Mouse (Mus musculus): ENCODE data around the gene Lacc1.
A peak's percentile ranks its signal among the peaks of the same experiment; 100 is the strongest.
"Not testable (repeated sequence)": the region's sequence is repeated elsewhere in the genome, so short reads cannot be mapped to it uniquely, and the experiment has no call there.

Gene Lacc1

GRCm38 (mm10) chr14:77036226-77037046, at the start of gene Lacc1, which contains the start of gene Ccdc122:
TSS of gene Lacc1 (minus strand) at chr14:77036904.
TSS of gene Ccdc122 (plus strand) at chr14:77036772.
- peak; percentile 87 for DNase-seq (ENCODE audit: low read depth)

DNA sequence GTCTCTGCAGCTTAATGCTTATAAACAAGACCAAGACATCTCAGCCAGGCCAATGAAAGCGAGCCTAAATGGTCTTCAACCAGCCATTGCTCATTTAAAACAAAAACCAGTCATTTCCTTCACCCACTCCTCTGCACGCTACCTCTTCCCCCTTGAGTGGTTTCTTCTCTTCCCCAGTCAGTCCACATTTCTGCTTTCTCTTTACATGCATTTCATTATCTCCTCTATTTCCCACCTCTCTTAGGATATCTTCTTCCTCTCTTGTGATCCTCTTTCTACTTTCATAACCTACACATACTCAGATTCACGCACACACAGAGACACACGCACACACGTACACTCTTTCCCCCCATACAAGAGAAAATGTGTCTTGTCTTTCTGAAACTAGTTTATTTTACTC, 44.5 kb upstream of the Lacc1 start:
- no peak for DNase-seq (ENCODE audit: low read depth)

GRCm38 (mm10) chr14:77069361-77069760, 32.7 kb upstream of the Lacc1 start:
- no peak for DNase-seq (ENCODE audit: low read depth)

- DNase-seq (ENCODE audit: low read depth): no peak
Observed at GRCm38 (mm10) chr14:77053288-77053687, 16.6 kb upstream of the Lacc1 start.

DNA sequence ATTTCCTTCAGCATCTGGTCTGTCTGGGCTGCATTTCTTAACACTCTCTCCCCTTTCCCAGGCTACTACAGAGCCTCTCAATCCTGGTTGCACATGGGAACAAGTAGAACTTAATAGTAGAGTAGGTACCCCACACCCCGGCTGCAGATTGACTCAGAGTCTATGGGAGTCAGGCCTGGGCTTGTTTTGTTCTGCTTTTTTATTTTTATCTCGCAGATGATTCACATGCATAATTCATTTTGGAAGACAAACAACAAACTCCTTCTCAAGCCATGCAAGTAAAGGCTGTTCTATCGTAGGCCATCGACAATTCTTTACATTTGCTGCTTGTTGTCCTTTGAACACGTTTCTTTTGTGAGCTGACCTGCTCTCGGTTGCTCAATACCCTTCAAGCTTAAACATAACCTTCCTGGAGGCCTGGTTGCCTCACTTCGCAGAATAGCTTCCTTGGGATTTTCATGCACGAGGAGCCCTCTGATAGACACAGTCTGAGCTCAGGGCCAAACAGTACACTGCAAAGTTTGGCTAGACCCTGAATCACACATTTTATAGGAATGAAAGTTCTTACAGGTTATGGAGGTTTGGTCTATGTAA, 1.2 kb upstream of the Lacc1 start:
- DNase-seq (ENCODE audit: low read depth): no peak

DNA sequence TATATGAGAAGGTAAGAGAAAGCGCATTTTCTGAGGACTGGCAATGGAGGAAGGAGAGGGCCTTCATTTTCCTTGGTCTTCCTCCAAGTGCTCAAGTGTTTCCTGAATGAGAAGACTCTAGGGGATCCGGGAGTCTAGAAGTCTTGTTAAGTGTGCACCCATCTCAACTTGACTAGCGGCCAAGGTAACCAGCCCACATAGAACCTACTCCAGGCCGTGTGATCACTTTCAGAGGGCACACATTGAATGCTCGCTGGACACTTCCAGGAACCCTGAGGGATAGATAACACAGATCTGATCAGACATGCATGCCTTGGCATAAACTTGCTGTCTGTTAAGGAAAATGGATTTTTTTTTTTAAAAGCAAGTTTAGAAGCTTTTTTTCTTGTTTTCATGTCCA, 626 bp upstream of the Lacc1 start:
- peak; percentile 15 for DNase-seq (ENCODE audit: low read depth)

- DNase-seq (ENCODE audit: low read depth): no peak
Observed at GRCm38 (mm10) chr14:77034970-77035369, 1.7 kb downstream of the Lacc1 start.

DNA sequence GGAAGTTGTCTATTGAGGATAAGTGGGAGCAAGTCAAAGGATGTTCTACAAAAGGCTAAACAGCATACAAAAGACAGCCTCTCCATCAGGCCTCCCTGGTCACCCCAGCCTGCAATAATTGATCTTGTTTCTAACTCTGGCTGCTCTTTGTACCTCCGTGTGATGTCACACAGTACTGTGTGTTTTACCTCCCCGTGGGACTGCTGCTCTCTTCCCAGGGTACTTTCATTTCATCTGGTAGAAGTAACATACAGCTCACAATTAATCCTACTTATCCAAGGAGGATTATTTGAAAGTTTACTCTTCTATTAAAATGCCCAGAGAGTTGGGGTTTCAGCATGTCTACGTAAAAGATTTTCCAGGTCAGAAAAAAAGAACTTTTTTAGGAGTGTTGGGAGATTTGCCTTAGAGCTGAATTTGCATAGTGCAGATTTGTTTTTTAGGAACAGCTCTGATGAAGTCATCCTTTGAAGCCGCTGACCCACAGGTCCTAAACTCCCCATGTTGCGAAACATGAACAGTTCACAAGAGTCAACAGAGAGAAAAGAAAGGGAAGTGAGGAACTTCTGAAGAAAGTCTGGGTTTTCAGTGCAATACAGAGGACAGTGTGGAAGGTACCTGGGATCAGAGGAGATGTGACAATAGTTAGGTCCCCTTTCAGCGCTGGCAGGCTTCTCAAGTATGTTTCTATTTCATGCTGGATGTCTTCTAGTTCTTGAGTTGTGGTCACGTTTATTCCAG, 2.4 kb downstream of the Lacc1 start:
- no peak for DNase-seq (ENCODE audit: low read depth)

GRCm38 (mm10) chr14:77033391-77033790, 3.3 kb downstream of the Lacc1 start:
- DNase-seq (ENCODE audit: low read depth): no peak

- no peak for DNase-seq (ENCODE audit: low read depth)
Observed at GRCm38 (mm10) chr14:77032433-77032832, 4.3 kb downstream of the Lacc1 start.

DNA sequence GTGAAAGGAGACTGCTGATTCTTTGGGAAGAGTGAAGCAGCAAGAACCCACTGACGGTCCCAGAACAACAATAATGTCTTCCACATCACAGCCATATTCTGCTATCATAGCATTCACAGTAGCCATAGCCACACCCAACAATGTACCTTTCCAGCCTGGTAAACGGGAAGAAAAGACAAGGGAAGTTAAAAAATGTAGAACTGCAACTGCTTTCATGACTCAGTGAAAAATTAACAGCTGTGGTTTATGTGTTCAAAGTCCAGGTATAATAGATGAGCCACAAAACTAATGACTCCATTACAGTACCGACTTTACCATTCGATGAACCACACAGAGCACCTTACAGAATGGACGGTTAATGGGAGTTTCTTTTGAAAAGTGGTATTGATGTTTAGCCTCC, 5.9 kb downstream of the Lacc1 start:
- no peak for DNase-seq (ENCODE audit: low read depth)

DNA sequence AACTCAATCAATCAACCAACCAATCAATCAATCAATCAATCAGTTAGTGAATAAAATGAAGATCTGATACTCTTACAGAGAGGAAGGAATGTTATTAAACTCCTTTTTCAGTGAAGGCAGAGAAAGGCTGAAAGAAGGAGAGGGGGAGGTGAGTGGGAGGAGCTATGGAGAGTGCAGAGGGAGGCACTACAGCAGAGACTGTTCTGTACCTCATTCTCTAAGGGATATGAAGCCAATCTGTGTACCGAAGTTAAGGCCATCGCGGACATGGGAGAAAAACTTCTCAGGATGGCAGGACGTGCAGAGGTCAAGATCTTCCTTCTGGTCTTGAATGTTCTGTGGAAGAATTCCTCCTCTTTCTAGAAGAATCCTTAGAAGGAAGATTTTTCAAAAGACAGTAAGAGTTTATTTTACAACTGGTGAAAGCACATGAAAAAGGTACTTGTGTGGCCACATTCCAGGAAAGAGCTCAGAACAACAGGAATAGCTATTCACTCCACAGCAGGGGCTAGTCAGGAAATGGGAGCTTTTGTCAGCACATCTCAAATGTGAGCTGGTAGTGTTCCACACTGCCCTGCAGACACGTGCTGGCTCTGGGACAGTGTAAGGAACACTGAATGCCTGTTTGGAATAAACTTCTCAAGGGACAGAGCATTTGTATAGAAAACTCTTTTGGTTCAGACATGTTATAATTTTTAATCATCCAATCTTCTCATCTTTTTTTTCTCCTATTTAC, 7.2 kb downstream of the Lacc1 start:
- DNase-seq (ENCODE audit: low read depth): no peak

- DNase-seq (ENCODE audit: low read depth): no peak
Observed at GRCm38 (mm10) chr14:77024499-77024898, 12.2 kb downstream of the Lacc1 start.

- no peak for DNase-seq (ENCODE audit: low read depth)
Observed at GRCm38 (mm10) chr14:77017211-77017610, 19.5 kb downstream of the Lacc1 start.

GRCm38 (mm10) chr14:77016783-77017182, 19.9 kb downstream of the Lacc1 start:
- DNase-seq (ENCODE audit: low read depth): not testable (repeated sequence)

DNA sequence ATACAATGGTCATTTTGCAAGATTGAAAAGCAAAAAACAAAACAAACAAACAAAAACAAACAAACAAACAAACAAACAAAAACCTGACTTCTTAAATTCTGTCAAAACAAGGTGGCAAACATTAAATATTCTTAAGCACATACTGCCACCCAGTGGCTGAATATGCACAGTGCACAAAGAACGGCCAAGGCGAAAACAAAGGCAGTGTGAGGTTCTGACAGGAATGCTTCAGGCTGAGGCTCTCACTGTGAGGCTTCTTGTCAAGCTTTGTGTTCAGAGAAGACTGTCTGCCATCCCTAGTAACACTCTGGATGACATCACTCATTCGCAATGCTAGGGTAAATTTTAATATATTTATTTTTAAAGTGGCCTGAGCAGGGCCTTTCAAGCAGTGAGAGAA, 24.9 kb downstream of the Lacc1 start:
- peak; percentile 70 for DNase-seq (ENCODE audit: low read depth)

DNA sequence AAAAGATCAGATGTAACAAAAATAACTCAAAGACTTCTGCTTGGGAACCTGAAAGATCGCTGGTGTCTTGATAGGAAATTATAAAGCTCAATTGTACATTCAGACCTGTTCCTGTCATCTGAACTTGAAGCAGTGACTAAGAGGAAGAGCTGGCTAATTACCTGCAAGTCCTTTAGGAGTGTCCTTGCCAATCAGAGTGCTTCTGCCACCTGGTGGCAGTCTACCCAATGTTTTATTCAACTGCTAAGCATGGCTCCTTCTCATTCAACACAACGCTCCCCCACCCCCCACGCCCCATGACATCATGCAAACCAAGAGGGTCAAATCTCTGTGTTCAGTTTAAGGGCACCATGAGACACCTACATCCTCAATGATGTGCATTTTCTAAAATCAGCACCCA, 28.5 kb downstream of the Lacc1 start:
- DNase-seq (ENCODE audit: low read depth): peak; percentile 63

GRCm38 (mm10) chr14:77005566-77005965, 31.1 kb downstream of the Lacc1 start:
- DNase-seq (ENCODE audit: low read depth): no peak

DNA sequence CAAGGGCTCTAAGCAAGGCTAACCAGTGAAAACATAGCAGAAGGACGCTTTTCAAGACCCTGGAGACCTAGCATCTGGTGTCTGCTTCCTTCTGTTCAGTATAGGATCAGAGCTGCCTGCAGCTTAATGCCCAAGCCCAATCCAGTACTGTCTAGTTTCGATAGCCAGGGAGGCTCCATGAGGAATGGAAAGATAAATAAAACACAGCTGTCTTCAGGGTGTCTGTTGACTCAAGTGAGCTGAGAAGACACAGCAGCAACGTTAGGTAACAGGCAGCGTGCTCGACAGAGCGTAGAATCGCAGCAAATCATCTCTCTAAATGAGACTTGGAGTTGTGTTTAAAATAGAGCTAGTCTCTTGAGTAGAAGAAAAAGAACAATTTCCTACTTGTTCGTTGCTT, 32.0 kb downstream of the Lacc1 start:
- no peak for DNase-seq (ENCODE audit: low read depth)

DNA sequence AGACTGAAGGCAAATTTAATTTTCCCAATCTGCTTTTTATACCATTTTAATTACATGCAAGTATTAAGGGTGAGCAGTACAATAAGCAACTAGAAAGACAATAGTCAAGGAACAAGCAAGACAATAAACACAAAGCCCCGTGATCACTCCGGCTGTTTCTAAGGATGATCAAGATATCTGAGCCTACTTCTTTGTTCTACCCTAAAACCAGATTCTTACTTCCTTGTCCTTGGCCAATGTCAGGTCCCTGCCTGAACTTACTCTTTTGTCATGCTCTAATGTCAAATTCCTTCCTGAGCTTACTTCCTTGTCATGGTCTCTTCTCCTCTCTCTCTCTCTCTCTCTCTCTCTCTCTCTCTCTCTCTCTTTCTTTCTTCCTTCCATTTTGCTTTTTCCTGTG, 46.4 kb downstream of the Lacc1 start:
- DNase-seq (ENCODE audit: low read depth): not testable (repeated sequence)

DNA sequence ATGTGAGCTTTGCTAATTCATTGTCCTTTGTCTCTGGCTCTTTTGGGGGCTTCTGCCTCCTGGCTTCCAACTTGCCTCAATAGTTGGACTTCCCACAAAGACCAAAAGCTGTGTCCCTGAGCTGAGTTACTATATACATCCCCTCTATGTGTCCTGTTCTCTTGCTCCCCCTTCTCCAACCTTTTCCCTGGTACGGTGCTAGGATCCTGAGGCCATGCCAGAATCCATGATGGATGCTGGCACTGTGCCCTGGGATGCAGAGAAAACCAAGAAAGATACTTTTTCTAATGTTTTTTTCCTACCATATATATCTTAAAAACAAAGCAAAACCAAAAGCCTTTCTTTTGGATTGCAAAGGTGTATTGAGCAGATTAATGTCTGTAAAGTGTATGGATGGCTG, 54.9 kb downstream of the Lacc1 start:
- DNase-seq (ENCODE audit: low read depth): no peak

DNA sequence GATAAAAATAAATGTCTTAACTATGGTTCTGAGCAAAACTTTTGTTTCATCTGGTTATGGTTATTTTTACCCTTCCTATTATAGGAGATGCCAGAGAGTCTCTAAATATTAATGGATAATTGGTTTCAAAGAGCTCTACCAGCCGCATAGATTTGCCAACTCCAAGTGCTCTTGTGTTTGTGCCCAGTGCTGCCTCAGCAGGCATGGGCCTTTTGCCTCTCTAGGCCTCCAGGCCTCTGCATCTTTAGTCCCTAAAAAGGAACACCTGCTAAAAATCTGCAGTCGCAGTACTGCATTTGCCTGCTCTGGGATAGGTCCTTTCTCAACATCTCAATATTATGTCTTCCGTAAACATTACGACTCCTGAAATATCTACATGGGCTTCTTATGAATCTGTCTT, 55.5 kb downstream of the Lacc1 start:
- DNase-seq (ENCODE audit: low read depth): no peak
